Mouse (Mus musculus): ENCODE measurements around the gene Gm3327.
"Not testable (repeated sequence)": the region's sequence is repeated elsewhere in the genome, so short reads cannot be mapped to it uniquely, and the experiment has no call there.

Gm3327 gene

GRCm38 (mm10) chr14:44123551-44123950, at the start of gene Gm3327:
Gene Gm3327 (plus strand): TSS chr14:44123851.
- not testable (repeated sequence) for DNase-seq (ENCODE audit: extremely low read depth, low read depth)

- not testable (repeated sequence) for DNase-seq (ENCODE audit: extremely low read depth, low read depth)
Observed at GRCm38 (mm10) chr14:44077785-44078341, 45.8 kb upstream of the Gm3327 start.

- DNase-seq (ENCODE audit: extremely low read depth, low read depth): not testable (repeated sequence)
Observed at GRCm38 (mm10) chr14:44086588-44086987, 37.1 kb upstream of the Gm3327 start.

- not testable (repeated sequence) for DNase-seq (ENCODE audit: extremely low read depth, low read depth)
Observed at GRCm38 (mm10) chr14:44087535-44087934, 36.1 kb upstream of the Gm3327 start.

- not testable (repeated sequence) for DNase-seq (ENCODE audit: extremely low read depth, low read depth)
Observed at GRCm38 (mm10) chr14:44091524-44091923, 32.1 kb upstream of the Gm3327 start.

GRCm38 (mm10) chr14:44094445-44094844, 29.2 kb upstream of the Gm3327 start:
- DNase-seq (ENCODE audit: extremely low read depth, low read depth): not testable (repeated sequence)

GRCm38 (mm10) chr14:44100030-44100429, 23.6 kb upstream of the Gm3327 start:
- not testable (repeated sequence) for DNase-seq (ENCODE audit: extremely low read depth, low read depth)

- DNase-seq (ENCODE audit: extremely low read depth, low read depth): not testable (repeated sequence)
Observed at GRCm38 (mm10) chr14:44102354-44102753, 21.3 kb upstream of the Gm3327 start, which contains the start of gene Ear2. Gene Ear2 (plus strand): TSS chr14:44102654.

- no peak for DNase-seq (ENCODE audit: extremely low read depth, low read depth)
Observed at GRCm38 (mm10) chr14:44110981-44111380, 12.7 kb upstream of the Gm3327 start.

All from MEL-GATA-1-ER (cell line).